Mouse (Mus musculus) cerebellum, postnatal 36 days (tissue): ENCODE data around the gene Ttc30a1.
"Not testable (repeated sequence)": the region's sequence is repeated elsewhere in the genome, so short reads cannot be mapped to it uniquely, and the experiment has no call there.

ENCODE experiments used
- DNase-seq, 2 experiments: peaks; one replicate each; pipeline ENCODE4 v3.0.0; 2021 to 2022; ENCODE audit warnings: mixed read lengths in 2 of 2

Gene Ttc30a1

GRCm38 (mm10) chr2:75982626-75983025 is 859 bp upstream of the Ttc30a1 start:
- DNase-seq = no peak

- not testable (repeated sequence) for DNase-seq
Observed at GRCm38 (mm10) chr2:75980933-75981439, 781 bp downstream of the Ttc30a1 start.

- not testable (repeated sequence) for DNase-seq
Observed at GRCm38 (mm10) chr2:75977752-75978368, 3.9 kb downstream of the Ttc30a1 start, which contains the start of gene Ttc30a2. Gene Ttc30a2 (minus strand): TSS chr2:75978170.

- not testable (repeated sequence) for DNase-seq
Observed at GRCm38 (mm10) chr2:75976070-75976469, 5.7 kb downstream of the Ttc30a1 start.

- no peak for DNase-seq
Observed at GRCm38 (mm10) chr2:75974131-75974530, 7.6 kb downstream of the Ttc30a1 start.

GRCm38 (mm10) chr2:75964972-75965371 is 16.8 kb downstream of the Ttc30a1 start:
- DNase-seq = peak; percentile 46 to 64

- DNase-seq = peak; percentile 63 to 67
Observed at GRCm38 (mm10) chr2:75964512-75964911, 17.3 kb downstream of the Ttc30a1 start.

- DNase-seq = no peak
Observed at GRCm38 (mm10) chr2:75964051-75964450, 17.7 kb downstream of the Ttc30a1 start.

GRCm38 (mm10) chr2:75963211-75963840 is 18.4 kb downstream of the Ttc30a1 start:
- no peak for DNase-seq

GRCm38 (mm10) chr2:75960366-75961330 is 21.1 kb downstream of the Ttc30a1 start:
- no peak for DNase-seq

GRCm38 (mm10) chr2:75959850-75960365 is 21.9 kb downstream of the Ttc30a1 start:
- peak; percentile 23 to 40 for DNase-seq

GRCm38 (mm10) chr2:75959183-75959849 is 22.5 kb downstream of the Ttc30a1 start:
- DNase-seq = no peak

- DNase-seq = no peak
Observed at GRCm38 (mm10) chr2:75955709-75956108, 26.1 kb downstream of the Ttc30a1 start.

GRCm38 (mm10) chr2:75953320-75953719 is 28.4 kb downstream of the Ttc30a1 start:
- no peak for DNase-seq

GRCm38 (mm10) chr2:75950685-75951084 is 31.1 kb downstream of the Ttc30a1 start:
- DNase-seq = no peak

- peak; percentile 74 to 86 for DNase-seq
Observed at GRCm38 (mm10) chr2:75938117-75939063, 43.4 kb downstream of the Ttc30a1 start, which contains the start of gene Ttc30b. Gene Ttc30b (minus strand): TSS chr2:75938585.

GRCm38 (mm10) chr2:75937520-75938116 is 44.1 kb downstream of the Ttc30a1 start:
- peak in 1 of 2 experiments; percentile 31 for DNase-seq

GRCm38 (mm10) chr2:75936685-75937084 is 45.1 kb downstream of the Ttc30a1 start:
- not testable (repeated sequence) for DNase-seq

GRCm38 (mm10) chr2:75933541-75933940 is 48.2 kb downstream of the Ttc30a1 start:
- no peak for DNase-seq

GRCm38 (mm10) chr2:75930941-75931340 is 50.8 kb downstream of the Ttc30a1 start:
- DNase-seq = no peak
